Mouse (Mus musculus) liver, embryonic 14.5 days (tissue): Measurements from ENCODE around the gene Cpne5. TPM values are rescaled to one million over a fixed set of nuclear protein-coding genes. Genes with fewer than 3 reads are reported as not detected.

Experiments used
- ATAC-seq: fragments of 200-750 bp; cut with Nextera tagmentation; 2 replicates; pipeline ENCODE4 v1.8.0; 2017; ENCODE audit warnings: moderate number of reproducible peaks, mild to moderate bottlenecking, moderate library complexity; ENCODE audit not compliant: insufficient read depth
- DNase-seq, 3 experiments: peaks; one replicate each; pipeline ENCODE4 v3.0.0-alpha.2; 2012 to 2013; ENCODE audit warnings: low read depth in 3 of 3, low spot score in 3 of 3
- H3K27ac ChIP-seq: fragments of 300-500 bp; sonication (generic); 2 replicates; pipeline ENCODE4 v1.5.1; 2014; ENCODE audit warnings: moderate library complexity, mild to moderate bottlenecking, control low read depth, inconsistent platforms
- H3K27me3 ChIP-seq: fragments of 300-500 bp; sonication (generic); 2 replicates; pipeline ENCODE4 v1.6.1; 2014; ENCODE audit warnings: mild to moderate bottlenecking, low read length, moderate library complexity; ENCODE audit not compliant: control insufficient read depth, insufficient read depth
- H3K36me3 ChIP-seq: fragments of 300-500 bp; sonication (generic); replicated peaks from 2 replicates; pipeline ENCODE4 v1.6.1; 2014; ENCODE audit warnings: low read depth; ENCODE audit not compliant: control insufficient read depth, insufficient read depth
- H3K4me1 ChIP-seq, 2 experiments: fragments of 200-500 bp in 1 of 2; fragments of 300-500 bp in 1 of 2; sonication (generic) in 1 of 2; replicated peaks; 2 replicates each; pipeline ENCODE4 v1.6.1; 2012 to 2014; ENCODE audit warnings: antibody characterized with exemption in 1 of 2, inconsistent platforms in 1 of 2, low read length in 1 of 2; ENCODE audit not compliant: control insufficient read depth in 2 of 2, insufficient read depth in 2 of 2
- H3K4me2 ChIP-seq: fragments of 300-500 bp; sonication (generic); 2 replicates; pipeline ENCODE4 v1.6.1; 2014; ENCODE audit warnings: low read depth, mild to moderate bottlenecking, control low read depth, moderate library complexity
- H3K4me3 ChIP-seq, 2 experiments: fragments of 200-500 bp in 1 of 2; fragments of 300-500 bp in 1 of 2; sonication (generic) in 1 of 2; 2 replicates each; pipeline ENCODE4 v1.5.1; 2012 to 2014; ENCODE audit warnings: low read depth in 2 of 2, low read length in 2 of 2, mild to moderate bottlenecking in 2 of 2, control low read depth in 1 of 2, inconsistent platforms in 1 of 2, moderate library complexity in 1 of 2; ENCODE audit not compliant: insufficient read depth in 1 of 2
- H3K9ac ChIP-seq: fragments of 300-500 bp; sonication (generic); replicated peaks from 2 replicates; pipeline ENCODE4 v1.6.1; 2014; ENCODE audit warnings: mild to moderate bottlenecking, control low read depth, moderate library complexity
- H3K9me3 ChIP-seq: fragments of 300-500 bp; sonication (generic); 2 replicates; pipeline ENCODE4 v1.6.1; 2016; ENCODE audit warnings: low read length, mixed read lengths; ENCODE audit not compliant: control insufficient read depth
- CTCF ChIP-seq: IDR thresholded peaks from 2 replicates; pipeline ENCODE4 v1.5.1; 2016; ENCODE audit warnings: antibody characterized with exemption, low read depth, control low read depth
- EP300 ChIP-seq: IDR thresholded peaks from 2 replicates; pipeline ENCODE4 v1.6.1; 2016; ENCODE audit warnings: antibody characterized with exemption, low read depth
- WGBS: fragments of 180-500 bp; shearing (Covaris S2); extraction: QIAGEN DNeasy Blood & Tissue Kit; methylation state at CpG from one replicate; pipeline ENCODE4 v1.1.7; 2014; ENCODE audit not compliant: insufficient replicate concordance; 5-methylcytosine and 5-hydroxymethylcytosine counted together
- polyA plus RNA-seq, 2 experiments: library from polyadenylated mRNA; depleted of rRNA in 1 of 2; stranded (reverse) in 1 of 2; unstranded in 1 of 2; fragments of >200 nt; fragmentation: Nextera tagmentation in 1 of 2; extraction: Ambion mirVana in 1 of 2; gene quantifications; 2 replicates each; pipeline versions ENCODE4 v1.2.1 to v1.2.3; 2012 to 2014

Cpne5 gene
- polyA plus RNA-seq, 2 experiments: 0.06 to 0.28 TPM

- 82% methylated on average over 15 of the region's 15 CpGs for WGBS
- TF ChIP-seq CTCF (no peak), EP300 (no peak)
- H3K9me3 ChIP-seq: no peaks in the 10 kb centered on the region
- H3K4me1 ChIP-seq: peaks cover 9 to 24% of the 10 kb centered on the region in 2 experiments; a peak in 3 of 4 replicates
- no peak overlapping the region for H3K4me2 ChIP-seq
- H3K36me3 ChIP-seq: peaks cover 47% of the 10 kb centered on the region
- ATAC-seq (no peak), DNase-seq (no peak)
- H3K9ac ChIP-seq: no peak overlapping the region
- H3K27ac ChIP-seq: no peak overlapping the region
- no peaks in the 10 kb centered on the region for H3K27me3 ChIP-seq
- no peak overlapping the region for H3K4me3 ChIP-seq
Observed at GRCm38 (mm10) chr17:29260501-29260900, 22.5 kb upstream of the Cpne5 start.

- peaks cover 55% of the 10 kb centered on the region for H3K36me3 ChIP-seq
- H3K4me2 ChIP-seq: peak overlapping the region; percentile 16; the same call in 1 of the 2 replicates
- no peak overlapping the region for H3K27ac ChIP-seq
- peak; percentile 32; the same call in 1 of the 2 replicates for ATAC-seq
- H3K4me3 ChIP-seq: no peak overlapping the region
- H3K9me3 ChIP-seq: no peaks in the 10 kb centered on the region
- 3% methylated on average over 3 of the region's 3 CpGs for WGBS
- TF ChIP-seq CTCF (peak; percentile 99), EP300 (no peak)
- no peak overlapping the region for H3K9ac ChIP-seq
- H3K27me3 ChIP-seq: no peaks in the 10 kb centered on the region
- peaks cover 9 to 22% of the 10 kb centered on the region in 2 experiments; a peak in 3 of 4 replicates for H3K4me1 ChIP-seq
- DNase-seq: peak; percentile 55 to 66 (median 63)
Observed at GRCm38 (mm10) chr17:29259489-29259888, 21.5 kb upstream of the Cpne5 start.

GRCm38 (mm10) chr17:29258921-29259320, 21.0 kb upstream of the Cpne5 start:
- Histone ChIP-seq H3K9me3 (no peaks in the 10 kb centered on the region), H3K36me3 (peaks cover 60% of the 10 kb centered on the region), H3K9ac (no peak overlapping the region), H3K4me3 (no peak overlapping the region), H3K27ac (no peak overlapping the region), H3K4me1 (peaks cover 9 to 18% of the 10 kb centered on the region in 2 experiments; a peak in 3 of 4 replicates), H3K27me3 (no peaks in the 10 kb centered on the region), H3K4me2 (no peak overlapping the region)
- no peak for ATAC-seq
- no peak for DNase-seq
- WGBS: 80% methylated on average over 2 of the region's 2 CpGs
- TF ChIP-seq EP300: no peak
- no peak for TF ChIP-seq CTCF

GRCm38 (mm10) chr17:29258025-29258558, 20.1 kb upstream of the Cpne5 start:
- Histone ChIP-seq H3K4me2 (no peak overlapping the region), H3K27me3 (no peaks in the 10 kb centered on the region), H3K9me3 (no peaks in the 10 kb centered on the region), H3K4me3 (no peak overlapping the region), H3K27ac (no peak overlapping the region), H3K9ac (no peak overlapping the region), H3K36me3 (peaks cover 63% of the 10 kb centered on the region), H3K4me1 (peaks cover 9 to 18% of the 10 kb centered on the region in 2 experiments; a peak in 3 of 4 replicates)
- no peak for DNase-seq
- no peak for ATAC-seq
- WGBS: 80% methylated on average over 10 of the region's 10 CpGs
- no peak for TF ChIP-seq CTCF
- TF ChIP-seq EP300: no peak

GRCm38 (mm10) chr17:29257001-29257511, 19.1 kb upstream of the Cpne5 start:
- ATAC-seq (no peak), DNase-seq (no peak)
- Histone ChIP-seq H3K9me3 (no peaks in the 10 kb centered on the region), H3K4me2 (no peak overlapping the region), H3K4me1 (peaks cover 4 to 17% of the 10 kb centered on the region in 2 experiments; a peak in 3 of 4 replicates), H3K27ac (no peak overlapping the region), H3K4me3 (no peak overlapping the region), H3K9ac (no peak overlapping the region), H3K27me3 (no peaks in the 10 kb centered on the region), H3K36me3 (peaks cover 68% of the 10 kb centered on the region)
- no peak for TF ChIP-seq EP300
- no peak for TF ChIP-seq CTCF
- 78% methylated on average over 10 of the region's 10 CpGs for WGBS
